Mouse (Mus musculus) macrophage (primary cell): ENCODE data around the gene Kcnn1. TPM values are rescaled to one million over a fixed set of nuclear protein-coding genes. Genes with fewer than 3 reads are reported as not detected.

Experiments used
- H3K27ac ChIP-seq: fragments of 350-480 bp; formaldehyde crosslinking; 2 replicates; pipeline ENCODE4 v1.9.0; 2021
- H3K36me3 ChIP-seq: fragments of 350-480 bp; formaldehyde crosslinking; 2 replicates; pipeline ENCODE4 v1.9.0; 2021; ENCODE audit errors: inconsistent target
- H3K4me3 ChIP-seq: fragments of 350-480 bp; formaldehyde crosslinking; 2 replicates; pipeline ENCODE4 v1.9.0; 2021; ENCODE audit errors: inconsistent target
- H3K79me2 ChIP-seq: fragments of 350-480 bp; formaldehyde crosslinking; 2 replicates; pipeline ENCODE4 v1.9.0; 2021; ENCODE audit errors: inconsistent target
- WGBS: methylation state at CpG from one replicate; pipeline ENCODE4 v1.1.7; 2026; ENCODE audit warnings: inconsistent platforms; ENCODE audit not compliant: missing documents; 5-methylcytosine and 5-hydroxymethylcytosine counted together
- polyA plus RNA-seq: library from polyadenylated mRNA; stranded (reverse); fragments of 250-400 nt; gene quantifications from 3 replicates; pipeline ENCODE4 v1.2.4, GENCODE M21; 2018; ENCODE audit warnings: inconsistent platforms

The Kcnn1 gene
- polyA plus RNA-seq, 1 experiment from 2014 or later: 1.6 TPM

GRCm38 (mm10) chr8:70866566-70866965 is 3.5 kb upstream of the Kcnn1 start:
- peaks cover 3% of the 10 kb centered on the region; the same call in 1 of the 2 replicates for H3K79me2 ChIP-seq
- no peak overlapping the region for H3K27ac ChIP-seq
- no peaks in the 10 kb centered on the region for H3K36me3 ChIP-seq
- no peak overlapping the region for H3K4me3 ChIP-seq
- WGBS: 92% methylated on average over 7 of the region's 7 CpGs

DNA sequence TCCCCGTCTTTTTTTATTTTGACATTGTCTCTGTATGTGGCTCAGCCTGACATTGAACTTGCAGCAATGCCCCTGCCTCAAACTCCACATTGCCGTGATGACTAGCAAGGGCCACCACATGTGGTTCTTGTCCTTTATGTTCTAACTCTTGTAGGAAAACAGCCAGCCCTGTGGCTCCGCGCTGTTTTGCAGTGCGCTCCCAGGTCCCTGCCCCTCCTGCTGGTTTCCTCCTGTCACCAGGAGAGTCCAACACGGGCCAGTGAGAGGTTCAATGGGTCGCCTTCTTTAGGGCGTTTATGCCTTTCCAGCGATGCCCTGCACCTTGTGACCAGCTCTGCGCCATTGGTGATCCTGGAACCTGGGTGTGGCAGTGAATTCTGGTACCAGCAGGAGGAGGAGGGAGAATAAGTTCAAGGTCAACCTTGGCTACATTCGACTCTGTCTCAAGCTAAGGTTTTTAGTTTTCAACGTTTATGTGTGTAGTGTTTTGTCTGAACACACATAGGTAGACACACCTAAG is 3.0 kb upstream of the Kcnn1 start:
- 22% methylated on average over 12 of the region's 12 CpGs for WGBS
- H3K36me3 ChIP-seq: no peaks in the 10 kb centered on the region
- peak overlapping the region; percentile 29; the same call in 1 of the 2 replicates for H3K4me3 ChIP-seq
- H3K79me2 ChIP-seq: no peaks in the 10 kb centered on the region
- no peak overlapping the region for H3K27ac ChIP-seq

- Histone ChIP-seq H3K4me3 (peak overlapping the region; percentile 29), H3K79me2 (no peaks in the 10 kb centered on the region), H3K36me3 (no peaks in the 10 kb centered on the region), H3K27ac (no peak overlapping the region)
- WGBS: under 1% methylated on average over 44 of the region's 46 CpGs
Measured at GRCm38 (mm10) chr8:70865350-70866000, 2.4 kb upstream of the Kcnn1 start.

- Histone ChIP-seq H3K36me3 (no peaks in the 10 kb centered on the region), H3K27ac (no peak overlapping the region), H3K79me2 (no peaks in the 10 kb centered on the region), H3K4me3 (peak overlapping the region; percentile 29)
- WGBS: 2% methylated on average over 24 of the region's 24 CpGs
Measured at GRCm38 (mm10) chr8:70864712-70865221, 1.7 kb upstream of the Kcnn1 start.

DNA sequence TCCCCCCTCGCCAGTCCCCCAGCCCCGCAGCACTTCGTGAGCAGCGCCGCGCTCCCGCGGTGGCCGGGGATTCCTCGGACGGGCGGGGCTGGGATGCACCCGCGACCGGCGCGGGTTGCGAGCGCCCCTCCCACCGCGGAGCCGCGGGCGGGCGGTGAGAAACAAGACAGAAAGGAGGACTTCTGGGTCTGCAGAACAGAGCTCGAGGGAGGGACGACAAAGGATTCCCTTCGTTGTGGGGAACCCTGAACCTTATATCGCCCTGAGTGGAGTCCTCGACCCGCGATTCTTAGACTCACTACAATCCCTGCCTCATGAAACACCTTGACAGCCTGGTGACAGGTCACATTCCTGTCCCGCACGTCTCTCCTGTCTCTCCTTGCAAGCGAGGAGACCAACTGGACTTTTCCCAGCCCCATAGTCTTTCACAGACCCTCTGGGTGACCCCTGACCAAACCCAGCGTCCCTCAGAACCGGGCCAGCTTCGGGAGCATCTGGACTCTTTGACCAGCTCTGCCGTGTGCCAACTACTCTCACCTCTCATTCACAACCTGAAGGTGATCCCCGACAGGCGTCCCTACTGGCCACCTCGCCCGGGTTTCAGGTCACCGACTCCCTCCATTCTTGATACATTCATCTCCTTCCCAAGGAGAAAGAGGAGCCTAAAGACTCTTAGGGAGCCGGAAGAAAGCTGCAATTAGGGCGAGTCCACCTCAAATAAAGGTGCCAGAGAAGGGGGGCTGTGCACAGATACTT is 1.1 kb upstream of the Kcnn1 start:
- Histone ChIP-seq H3K27ac (no peak overlapping the region), H3K79me2 (no peaks in the 10 kb centered on the region), H3K36me3 (no peaks in the 10 kb centered on the region), H3K4me3 (no peak overlapping the region)
- WGBS: 3% methylated on average over 46 of the region's 46 CpGs

GRCm38 (mm10) chr8:70857516-70857915 is 5.5 kb downstream of the Kcnn1 start:
- Histone ChIP-seq H3K4me3 (no peak overlapping the region), H3K36me3 (no peaks in the 10 kb centered on the region), H3K27ac (no peak overlapping the region), H3K79me2 (no peaks in the 10 kb centered on the region)
- WGBS: 68% methylated on average over 4 of the region's 4 CpGs

- WGBS: 31% methylated on average over 23 of the region's 33 CpGs
- Histone ChIP-seq H3K4me3 (no peak overlapping the region), H3K36me3 (no peaks in the 10 kb centered on the region)
Measured at GRCm38 (mm10) chr8:70856541-70857197, 6.4 kb downstream of the Kcnn1 start.

DNA sequence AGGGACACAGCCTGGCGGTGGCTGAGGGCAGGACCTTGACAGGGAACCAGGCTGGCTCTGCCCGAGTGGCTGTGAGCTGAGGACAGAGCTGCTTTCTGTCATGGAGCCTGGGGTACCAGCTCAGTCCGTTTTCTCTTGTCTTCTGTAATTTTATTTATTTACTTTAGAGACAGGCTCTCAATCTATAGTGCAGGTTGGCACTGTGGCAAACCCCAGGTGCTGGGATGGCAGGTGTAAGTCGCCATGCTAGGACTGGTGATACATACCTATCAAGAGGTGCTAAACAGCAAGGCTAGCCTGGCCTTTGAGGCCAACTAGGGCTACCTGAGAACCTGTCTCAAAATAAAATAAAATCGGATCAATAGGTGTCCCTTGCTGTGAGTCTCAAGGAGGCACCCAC is 7.0 kb downstream of the Kcnn1 start:
- Histone ChIP-seq H3K27ac (no peak overlapping the region), H3K4me3 (no peak overlapping the region), H3K36me3 (no peaks in the 10 kb centered on the region), H3K79me2 (no peaks in the 10 kb centered on the region)
- WGBS: 94% methylated on average over 5 of the region's 5 CpGs

More at GRCm38 (mm10) chr8:70856541-70857197, 6.4 kb downstream of the Kcnn1 start:
- H3K27ac ChIP-seq: no peak overlapping the region
- no peaks in the 10 kb centered on the region for H3K79me2 ChIP-seq

GRCm38 (mm10) chr8:70853863-70854262 is 9.2 kb downstream of the Kcnn1 start:
- H3K4me3 ChIP-seq: no peak overlapping the region
- no peaks in the 10 kb centered on the region for H3K36me3 ChIP-seq
- no peaks in the 10 kb centered on the region for H3K79me2 ChIP-seq
- 0 out of 2 replicates have a peak overlapping the region, but pooled peaks have one; percentile 4 for H3K27ac ChIP-seq
- WGBS: 0% methylated on average over 2 of the region's 2 CpGs

DNA sequence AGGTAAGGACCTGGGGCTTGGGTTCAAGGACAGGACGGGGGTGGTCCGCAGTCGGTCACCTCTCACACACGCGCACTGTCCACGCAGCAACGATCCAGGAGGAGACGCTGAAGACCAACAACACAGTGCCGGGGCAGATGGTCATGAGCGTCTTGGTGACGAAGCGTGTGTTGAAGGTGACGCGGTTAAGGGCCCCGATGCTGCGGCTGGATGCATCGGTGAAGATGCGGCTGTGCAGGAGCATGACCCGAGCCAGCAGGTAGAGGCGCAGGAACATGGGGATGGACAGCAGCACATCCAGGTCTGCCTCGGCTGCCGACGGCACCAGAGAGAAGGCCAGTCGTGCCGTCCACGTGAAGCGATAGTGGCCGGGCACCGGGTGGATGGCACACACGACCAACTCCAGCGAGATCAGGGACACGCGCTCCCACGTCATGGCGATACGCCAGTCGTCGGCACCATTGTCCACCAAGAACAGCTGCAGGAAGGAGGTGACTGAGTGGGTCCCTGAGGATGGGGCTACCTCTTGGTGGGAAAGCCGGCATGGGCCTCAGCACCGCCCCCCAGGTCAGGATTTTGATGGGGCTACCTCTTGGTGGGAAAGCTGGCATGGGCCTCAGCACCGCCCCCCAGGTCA is 10.3 kb downstream of the Kcnn1 start:
- Histone ChIP-seq H3K79me2 (no peaks in the 10 kb centered on the region), H3K36me3 (no peaks in the 10 kb centered on the region), H3K4me3 (no peak overlapping the region), H3K27ac (no peak overlapping the region)
- 96% methylated on average over 39 of the region's 41 CpGs for WGBS

DNA sequence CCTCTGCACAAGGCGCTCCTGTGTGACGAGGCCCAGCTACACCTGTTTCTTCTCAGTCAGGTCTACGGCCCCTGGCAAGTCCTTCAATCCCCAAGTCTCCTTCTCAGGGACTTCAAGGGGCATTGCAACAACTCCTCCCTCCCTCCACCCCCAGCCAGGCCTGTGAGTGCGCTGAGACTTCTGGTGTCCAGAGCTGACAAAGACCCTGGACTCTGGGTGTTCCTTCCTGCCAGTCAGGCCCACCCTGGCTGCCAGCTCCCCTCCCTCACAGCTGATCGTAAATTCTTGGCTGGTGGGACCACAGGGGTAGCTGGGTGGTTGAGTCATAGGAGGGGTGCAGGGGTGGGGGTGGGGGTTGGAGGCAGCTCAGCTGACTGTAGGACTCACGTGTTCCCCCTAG is 11.2 kb downstream of the Kcnn1 start:
- no peak overlapping the region for H3K4me3 ChIP-seq
- H3K36me3 ChIP-seq: no peaks in the 10 kb centered on the region
- 91% methylated on average over 6 of the region's 6 CpGs for WGBS
- no peak overlapping the region for H3K27ac ChIP-seq
- H3K79me2 ChIP-seq: no peaks in the 10 kb centered on the region

- Histone ChIP-seq H3K4me3 (no peak overlapping the region), H3K36me3 (no peaks in the 10 kb centered on the region)
- 96% methylated on average over 4 of the region's 4 CpGs for WGBS
Measured at GRCm38 (mm10) chr8:70850947-70851346, 12.1 kb downstream of the Kcnn1 start.

GRCm38 (mm10) chr8:70850132-70850845 is 12.8 kb downstream of the Kcnn1 start:
- no peaks in the 10 kb centered on the region for H3K79me2 ChIP-seq
- H3K36me3 ChIP-seq: no peaks in the 10 kb centered on the region
- WGBS: 86% methylated on average over 6 of the region's 7 CpGs
- H3K27ac ChIP-seq: no peak overlapping the region
- H3K4me3 ChIP-seq: no peak overlapping the region

More at GRCm38 (mm10) chr8:70850947-70851346, 12.1 kb downstream of the Kcnn1 start:
- Histone ChIP-seq H3K79me2 (no peaks in the 10 kb centered on the region), H3K27ac (no peak overlapping the region)
